14 mouse cellular contexts compared by ENCODE assay signal in the genomic region with DNA sequence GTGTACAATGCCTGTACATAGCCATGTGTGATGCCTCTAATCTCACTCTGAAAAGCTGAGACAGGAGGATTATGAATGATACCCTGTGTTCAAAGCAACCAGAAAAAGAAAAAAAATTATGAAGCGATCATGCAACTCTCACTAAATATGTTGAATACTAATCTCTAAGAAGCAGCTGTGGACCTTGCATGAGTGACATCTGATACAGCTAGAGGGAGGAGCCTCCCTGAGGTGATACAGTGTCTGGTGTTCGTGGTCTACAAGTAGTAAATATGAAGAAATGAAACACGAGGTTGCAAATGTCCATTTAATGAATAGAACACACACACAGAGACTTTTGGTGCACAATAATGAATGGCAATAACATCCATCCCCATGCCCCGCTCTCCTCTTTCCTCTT. TPM values are rescaled to one million over a fixed set of nuclear protein-coding genes. Genes with fewer than 3 reads are reported as not detected.
DNase-seq lines count a peak whose midpoint lies in the region; ATAC-seq lines count a peak whose summit lies in the region.
"Had no signal": no experiment of that assay in that cellular context is flagged by ENCODE, and none has a peak within 500 bp of the region (broad histone marks: within the 10 kb centered on the region; RNA-seq: fewer than 3 reads in every experiment).

No protein-coding gene starts in this region.

- H3K4me3 ChIP-seq in liver, embryonic 12.5 days = no peak overlapping the region
- H3K4me3 ChIP-seq: gastrocnemius, adult 2 months had no signal

- no peaks in the 10 kb centered on the region for H3K27me3 ChIP-seq in liver, embryonic 12.5 days (replicated peaks)
- H3K27me3 ChIP-seq: CH12.LX had no signal

- peak; percentile 95 for ATAC-seq in liver, embryonic 12.5 days
- ATAC-seq: intestine, embryonic 16.5 days had no signal

- peak; percentile 50 to 72 for DNase-seq in spleen, postnatal 36 days (ENCODE audit: low spot score in 2 of 2)
- DNase-seq in spleen, adult 18-20 months = no peak
- peak; percentile 82 for DNase-seq in c-Kit-positive CD71-positive TER-119-positive erythroid progenitor cells, embryonic 14.5 days (ENCODE audit: low spot score)
- no peak for DNase-seq in urinary bladder, postnatal 4 days (ENCODE audit: low spot score in 2 of 2)
- no peak for DNase-seq in cerebellum, postnatal 4 days (ENCODE audit: low spot score in 2 of 2)
- no peak for DNase-seq in lung, postnatal 36 days
- DNase-seq: cerebellum, adult 2 months; gastrocnemius, adult 2 months; heart, adult 18-20 months had no signal

- peak overlapping the region; percentile 46 for H3K4me2 ChIP-seq in liver, embryonic 12.5 days
- H3K4me2 ChIP-seq: hindbrain, embryonic 14.5 days had no signal

- 34% methylated on average over 4 of the region's 4 CpGs for WGBS in liver, embryonic 12.5 days (ENCODE audit: insufficient replicate concordance)

- peaks cover 76% of the 10 kb centered on the region for H3K4me1 ChIP-seq in liver, embryonic 12.5 days

- H3K9me3 ChIP-seq in liver, embryonic 12.5 days (replicated peaks) = peaks cover 9% of the 10 kb centered on the region

- H3K27ac ChIP-seq in liver, embryonic 12.5 days = peak overlapping the region; percentile 93
- H3K27ac ChIP-seq: gastrocnemius, adult 2 months; hindbrain, embryonic 14.5 days; kidney, postnatal 0 days had no signal

- H3K9ac ChIP-seq in liver, embryonic 12.5 days = peak overlapping the region; percentile 56
- H3K9ac ChIP-seq: hindbrain, embryonic 14.5 days had no signal

- peaks cover 14% of the 10 kb centered on the region for H3K36me3 ChIP-seq in liver, embryonic 12.5 days

RNA-seq across cellular contexts. Expression of gene Cd24a, which starts 52.5 kb away (rescaled TPM):
- 819 and 854 TPM in 2 replicates for polyA plus RNA-seq in liver, embryonic 12.5 days (2016; fragmentation: Nextera tagmentation; extraction: Ambion mirVana)

Comparison
In these comparisons a context has a peak if more than half of its experiments do, and no peak if none do; other contexts are left out.
1. DNase-seq: peak in spleen, postnatal 36 days (2 of 2) and c-Kit-positive CD71-positive TER-119-positive erythroid progenitor cells, embryonic 14.5 days (single experiment); none in spleen, adult 18-20 months (0 of 2), urinary bladder, postnatal 4 days (0 of 2), cerebellum, postnatal 4 days (0 of 2) and lung, postnatal 36 days (single experiment).